Mouse (Mus musculus) testis, postnatal 10 days (tissue): ENCODE results near the gene Celf3.

Source experiments
- DNase-seq: peaks from one replicate; pipeline ENCODE4 v3.0.0; 2021; ENCODE audit warnings: low spot score

Celf3 gene

DNA sequence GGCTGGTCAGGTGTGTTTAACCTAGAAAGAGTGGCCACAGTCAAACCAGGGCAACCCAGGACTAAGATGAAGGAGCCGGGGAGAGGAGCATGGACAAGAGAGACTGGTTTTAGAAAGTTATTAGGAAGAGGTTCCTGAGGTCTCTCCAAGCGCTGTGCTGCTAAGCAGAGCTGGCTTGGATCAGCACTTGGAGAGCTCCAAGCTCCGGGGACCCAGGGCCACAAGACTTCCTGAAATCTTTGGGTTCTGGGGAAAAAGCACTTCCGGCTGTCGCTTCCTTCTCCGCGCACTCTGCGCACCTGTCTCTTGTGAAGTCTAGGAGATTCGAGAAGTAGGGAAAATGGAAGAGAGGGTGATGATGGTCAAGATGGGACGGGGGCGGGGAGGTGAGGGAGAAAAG is 1.5 kb downstream of the Celf3 start:
- DNase-seq = peak; percentile 57

DNA sequence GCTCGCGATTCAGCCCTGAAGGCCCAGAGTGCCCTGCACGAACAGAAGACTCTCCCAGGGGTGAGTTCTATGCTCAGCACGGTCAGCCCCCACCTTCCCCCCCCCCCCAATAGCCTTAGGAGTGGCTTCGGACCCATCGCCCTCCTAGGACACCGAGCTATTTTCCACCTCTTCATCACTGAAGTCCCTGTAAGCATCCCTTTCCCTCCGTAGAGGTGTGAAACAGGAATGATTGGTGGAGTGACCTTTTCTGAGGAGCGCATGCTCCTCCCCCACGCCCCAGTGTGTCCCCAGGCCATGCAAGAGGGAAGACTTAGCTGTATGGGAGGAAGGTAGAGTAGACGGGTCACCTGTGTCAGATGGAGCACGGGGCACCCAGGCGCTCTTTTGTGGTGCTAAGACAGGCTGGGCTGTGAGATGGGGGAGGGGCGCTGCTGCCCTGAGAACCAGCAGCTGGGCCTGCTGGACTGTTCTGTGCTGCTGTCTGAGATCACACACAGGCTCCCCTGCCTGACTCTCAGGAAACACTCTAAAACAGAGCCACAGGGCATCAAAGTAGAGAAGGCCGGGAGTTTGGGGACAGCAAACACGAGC is 2.3 kb downstream of the Celf3 start, which contains the start of gene Riiad1:
TSS of gene Riiad1 (minus strand) at position 51 of the 594 bp plus-strand sequence.
- no peak for DNase-seq

DNA sequence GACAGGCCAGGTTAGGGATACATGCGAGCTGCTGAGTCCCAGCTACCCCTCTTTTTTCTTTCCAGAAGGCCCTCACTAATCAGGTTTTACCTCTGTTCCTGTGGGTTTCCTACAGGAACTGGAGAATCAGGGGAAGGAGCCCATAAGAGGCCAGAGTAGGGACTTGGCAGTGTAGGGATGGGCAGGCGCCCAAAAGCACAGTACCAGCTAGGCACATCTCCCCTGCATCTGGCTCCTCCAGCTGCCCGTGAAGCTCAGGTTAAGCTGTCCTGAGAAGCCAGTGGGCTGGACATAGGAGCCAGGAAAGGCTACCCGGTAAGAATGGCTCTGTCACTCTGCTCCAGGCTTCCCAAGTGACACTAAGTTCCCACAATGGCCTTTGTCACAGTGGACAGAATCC is 3.3 kb downstream of the Celf3 start:
- DNase-seq = no peak

DNA sequence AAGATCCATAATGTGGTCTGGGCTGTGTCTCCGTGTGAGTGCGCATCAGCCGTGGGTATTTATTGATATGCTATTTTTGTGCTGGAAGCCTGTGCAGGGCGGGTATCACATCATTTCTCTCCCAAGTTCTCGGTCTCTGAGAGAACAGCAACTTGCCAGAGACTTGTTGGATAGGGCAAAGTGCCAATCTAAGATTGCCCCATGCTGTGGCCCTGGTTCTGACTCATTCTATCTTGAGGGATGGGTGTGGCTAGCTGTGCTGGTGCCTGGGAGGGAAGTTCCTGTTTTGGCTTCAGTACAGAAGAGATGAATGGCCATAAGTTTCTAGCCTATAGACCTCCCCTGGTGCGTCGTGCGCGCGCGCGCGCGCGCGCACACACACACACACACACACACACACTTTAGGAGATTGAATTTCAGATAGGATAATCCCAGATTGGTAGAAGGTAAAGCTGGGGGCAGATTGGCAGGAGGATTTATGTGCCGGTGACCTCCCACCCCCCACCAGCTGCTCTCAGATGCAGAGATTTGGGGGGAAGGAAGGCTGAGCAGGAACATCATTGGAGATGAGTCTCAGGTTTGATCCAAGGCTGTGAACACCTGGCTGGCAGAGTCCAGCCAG is 4.8 kb downstream of the Celf3 start:
- DNase-seq = no peak

DNA sequence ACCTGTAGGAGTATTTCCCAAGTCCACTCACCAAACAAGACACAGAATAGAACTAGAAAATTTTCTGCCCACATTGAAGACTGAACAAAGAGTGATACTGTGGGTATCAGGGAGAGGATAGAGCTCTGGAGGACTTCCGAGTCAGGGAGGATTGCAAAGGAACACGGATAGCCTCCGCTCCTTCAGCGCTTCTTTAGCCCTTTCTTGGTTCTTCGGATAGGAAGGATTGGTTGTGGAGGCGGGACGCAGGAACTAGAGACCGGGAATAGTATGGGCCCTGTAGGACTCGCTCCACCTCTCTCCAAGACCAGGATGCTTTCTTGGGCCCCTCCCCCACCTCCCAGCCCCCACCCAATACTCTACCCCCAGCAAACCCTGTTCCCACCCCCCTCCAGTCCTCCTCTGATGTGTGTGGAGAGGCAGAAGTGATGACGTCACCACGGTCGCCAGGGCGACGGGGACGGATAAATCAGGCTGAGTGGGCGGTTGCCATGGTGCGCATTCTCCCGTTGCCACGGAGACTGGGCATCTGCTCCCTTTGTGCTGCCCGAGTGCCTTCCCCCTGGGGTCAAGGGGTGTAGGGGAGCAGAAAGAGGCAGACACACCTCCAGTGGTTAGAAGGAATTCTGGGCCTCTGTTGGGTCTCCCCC is 5.8 kb downstream of the Celf3 start:
- no peak for DNase-seq

DNA sequence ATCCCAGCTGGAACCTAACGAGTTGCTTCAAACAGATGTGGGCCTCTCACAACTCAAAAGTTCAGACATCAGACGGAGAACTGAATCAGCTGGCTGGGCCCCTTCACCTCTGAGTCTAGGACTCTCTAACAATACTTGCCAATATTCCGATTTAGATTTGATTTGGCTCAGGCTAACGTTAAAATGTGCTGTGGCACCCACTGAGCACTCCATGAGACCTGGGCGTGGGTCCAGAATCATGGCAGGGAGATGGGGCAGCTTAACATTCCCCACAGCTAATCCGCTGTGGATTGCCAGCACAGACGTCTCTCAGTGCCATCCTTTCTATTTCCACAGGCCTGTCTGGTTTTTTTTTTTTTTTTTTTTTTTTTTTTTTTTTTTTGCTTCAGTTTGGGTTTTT is 7.8 kb downstream of the Celf3 start:
- DNase-seq = no peak

DNA sequence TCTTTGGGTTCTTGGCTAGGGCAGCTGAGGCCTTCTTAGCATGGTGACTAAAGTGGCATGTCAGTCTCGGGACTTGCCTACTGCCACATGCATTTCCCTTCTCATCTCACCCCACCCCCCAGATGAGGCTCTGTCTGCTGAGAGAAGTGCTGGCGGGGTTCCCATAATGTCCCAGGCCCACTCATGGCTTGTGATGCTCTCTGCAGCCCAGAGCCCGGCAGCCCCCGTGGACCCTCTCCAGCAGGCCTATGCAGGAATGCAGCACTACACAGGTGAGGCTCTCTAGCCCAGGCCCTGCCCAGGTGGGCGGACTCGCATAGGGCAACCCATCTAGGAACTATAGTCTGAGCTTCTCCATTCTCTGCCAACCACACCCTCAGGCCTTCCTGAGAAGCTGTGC is 9.5 kb downstream of the Celf3 start:
- DNase-seq = no peak

DNA sequence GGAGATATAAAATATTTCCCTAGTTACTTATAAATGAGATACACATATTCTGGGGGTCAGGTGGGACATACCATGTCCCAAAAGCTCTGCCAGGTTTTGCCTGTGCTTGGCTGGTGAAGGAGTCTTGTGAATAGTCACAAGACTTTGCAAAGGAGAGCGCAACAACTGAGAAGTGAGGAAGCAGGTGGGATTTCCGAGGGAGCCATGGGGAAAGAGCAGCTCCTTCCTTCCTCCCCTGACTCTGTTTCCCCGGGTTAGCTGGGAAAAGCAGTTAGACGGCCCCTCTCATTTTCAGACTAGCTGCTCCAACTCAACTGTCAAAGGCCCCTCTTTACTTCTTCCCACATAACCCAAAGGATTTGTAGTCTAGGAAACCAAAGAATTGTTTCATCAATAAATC is 19.1 kb downstream of the Celf3 start:
- no peak for DNase-seq

DNA sequence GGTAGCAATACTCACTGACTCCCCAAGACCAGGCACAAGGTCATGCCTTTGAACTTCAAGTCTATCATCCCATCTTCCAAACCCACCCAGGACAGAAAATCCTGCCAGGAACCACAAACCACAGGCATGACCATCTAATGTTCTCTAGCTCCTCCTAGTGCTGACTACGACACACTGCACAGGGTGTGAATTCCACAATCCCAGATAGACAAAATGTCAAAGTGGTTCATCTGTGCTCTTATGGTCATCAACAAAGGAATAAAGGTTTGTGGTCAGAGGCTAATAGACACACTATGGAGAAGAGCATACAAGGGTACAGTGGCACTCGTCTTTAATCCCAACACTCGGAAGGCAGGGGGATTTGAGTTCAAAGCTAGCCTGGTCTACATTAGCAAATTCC is 24.1 kb downstream of the Celf3 start:
- no peak for DNase-seq

DNA sequence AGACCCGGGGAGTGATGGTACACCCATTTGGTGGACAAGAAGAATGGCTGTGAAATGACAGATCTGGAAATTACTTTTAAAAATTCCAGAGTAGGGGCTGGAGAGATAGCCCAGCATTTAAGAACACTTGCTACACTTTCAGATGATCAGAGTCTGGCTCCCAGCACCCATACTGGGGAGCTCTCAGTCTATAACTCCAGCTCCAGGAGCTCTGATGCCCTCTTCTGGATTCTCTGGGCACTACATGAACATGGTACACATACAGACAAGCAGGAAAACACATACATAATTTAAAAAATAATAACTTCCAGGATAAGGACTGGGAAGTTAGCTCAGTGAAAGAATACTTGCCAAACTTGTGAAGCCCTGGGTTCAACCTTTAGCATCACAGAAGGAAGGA is 28.6 kb downstream of the Celf3 start:
- DNase-seq = no peak

DNA sequence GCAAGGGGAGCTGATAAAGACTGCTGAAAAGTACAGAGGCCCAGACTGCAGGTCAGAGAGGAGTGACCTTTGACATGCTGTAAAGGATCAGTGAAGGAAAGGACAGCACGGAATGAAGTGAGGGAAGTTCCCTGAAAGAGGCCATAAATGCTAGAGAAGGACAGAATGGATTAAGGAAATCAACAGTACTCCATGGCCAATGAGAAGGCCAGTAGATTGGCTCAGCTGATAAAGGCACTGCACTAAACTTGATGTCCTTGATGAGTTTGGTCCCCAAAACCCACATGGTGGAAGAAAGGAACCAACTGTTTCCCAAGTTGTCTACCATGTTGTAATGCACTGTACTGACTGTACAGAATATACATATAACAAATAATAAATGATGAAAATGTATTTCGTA is 48.6 kb downstream of the Celf3 start:
- DNase-seq = no peak

DNA sequence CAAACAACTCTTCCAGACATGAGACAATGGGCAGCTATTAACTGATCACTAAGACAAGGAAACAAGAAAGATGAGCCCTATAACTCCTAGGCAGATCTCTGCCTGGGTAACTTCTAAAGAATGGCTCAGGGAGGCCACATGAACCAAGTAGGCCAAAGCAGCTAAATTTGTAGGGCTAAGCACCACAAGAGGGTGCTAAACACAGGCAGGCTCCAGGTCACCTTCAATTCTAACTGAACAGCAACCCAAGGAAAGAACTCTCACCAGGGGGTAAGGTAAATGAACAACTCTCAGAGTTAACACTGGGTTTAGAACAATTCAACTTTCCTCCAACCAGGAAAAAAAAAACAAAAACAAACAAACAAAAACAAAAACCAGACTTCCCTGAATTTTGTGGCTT is 55.9 kb downstream of the Celf3 start:
- no peak for DNase-seq

DNA sequence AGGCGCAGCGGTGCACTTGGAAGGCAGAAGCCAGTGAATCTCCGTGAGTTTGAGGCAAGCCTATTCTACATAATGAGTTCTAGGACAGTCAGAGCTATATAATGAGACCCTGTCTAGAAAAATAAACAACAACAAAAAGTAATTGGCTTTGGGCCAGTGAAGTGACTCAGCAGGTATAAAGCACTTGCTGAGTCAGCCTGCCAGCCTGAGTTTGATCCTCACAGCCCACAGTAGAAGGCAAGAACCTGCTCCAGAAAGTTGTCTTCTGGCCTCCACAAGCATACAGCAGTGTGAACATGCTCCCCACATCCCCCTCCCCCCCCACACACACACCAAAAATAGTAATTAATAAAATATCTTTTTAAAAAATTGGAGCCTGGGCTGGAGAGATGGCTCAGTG is 59.1 kb downstream of the Celf3 start:
- DNase-seq = no peak
